Mouse (Mus musculus) heart, adult 18-20 months (tissue): ENCODE measurements at regions not wholly inside any gene's neighbourhood (a gene's known extent, or its start where the extent isn't known, plus 50 kb on each side); places are given as distances from the start of the nearest gene placed in this dataset.

ENCODE experiments used
- DNase-seq, 2 experiments: peaks; one replicate each; pipeline ENCODE4 v3.0.0; 2021 to 2022; ENCODE audit warnings: mixed read lengths in 1 of 2

- DNase-seq = no peak
Observed at GRCm38 (mm10) chr6:66012675-66013074, 60.3 kb downstream of the 4930544G11Rik start.

GRCm38 (mm10) chr6:66023531-66023930 lies 71.1 kb downstream of the 4930544G11Rik start:
- DNase-seq = no peak

GRCm38 (mm10) chr6:66036789-66037188 lies 84.4 kb downstream of the 4930544G11Rik start:
- no peak for DNase-seq

GRCm38 (mm10) chr6:66051852-66052251 lies 99.4 kb downstream of the 4930544G11Rik start:
- no peak for DNase-seq

- no peak for DNase-seq
Observed at GRCm38 (mm10) chr6:66052386-66052785, 100.0 kb downstream of the 4930544G11Rik start.

- DNase-seq = no peak
Observed at GRCm38 (mm10) chr6:66053197-66053596, 100.8 kb downstream of the 4930544G11Rik start.

GRCm38 (mm10) chr6:66068874-66069273 lies 116.5 kb downstream of the 4930544G11Rik start:
- no peak for DNase-seq

GRCm38 (mm10) chr6:66077445-66077844 lies 125.0 kb downstream of the 4930544G11Rik start:
- no peak for DNase-seq

- DNase-seq = no peak
Observed at GRCm38 (mm10) chr6:66078769-66079168, 126.4 kb downstream of the 4930544G11Rik start.

GRCm38 (mm10) chr6:66101555-66102071 lies 149.2 kb downstream of the 4930544G11Rik start:
- no peak for DNase-seq

GRCm38 (mm10) chr6:66114366-66114765 lies 162.0 kb downstream of the 4930544G11Rik start:
- no peak for DNase-seq

GRCm38 (mm10) chr6:66121479-66122183 lies 169.2 kb downstream of the 4930544G11Rik start:
- DNase-seq = no peak

GRCm38 (mm10) chr6:66124292-66124691 lies 171.9 kb downstream of the 4930544G11Rik start:
- DNase-seq = no peak

- DNase-seq = no peak
Observed at GRCm38 (mm10) chr6:66151786-66152185, 199.4 kb downstream of the 4930544G11Rik start.

- DNase-seq = no peak
Observed at GRCm38 (mm10) chr6:66154831-66155230, 202.4 kb downstream of the 4930544G11Rik start.

- DNase-seq = no peak
Observed at GRCm38 (mm10) chr6:66160805-66161204, 208.4 kb downstream of the 4930544G11Rik start.

- DNase-seq = no peak
Observed at GRCm38 (mm10) chr6:66168913-66169312, 216.5 kb downstream of the 4930544G11Rik start.

GRCm38 (mm10) chr6:66197990-66198389 lies 245.6 kb downstream of the 4930544G11Rik start:
- DNase-seq = no peak

GRCm38 (mm10) chr6:66200136-66200790 lies 247.9 kb downstream of the 4930544G11Rik start:
- no peak for DNase-seq

- no peak for DNase-seq
Observed at GRCm38 (mm10) chr6:66206197-66206925, 254.0 kb downstream of the 4930544G11Rik start.

- no peak for DNase-seq
Observed at GRCm38 (mm10) chr6:66217543-66217942, 265.1 kb downstream of the 4930544G11Rik start.

GRCm38 (mm10) chr6:66224164-66224903 lies 271.9 kb downstream of the 4930544G11Rik start:
- DNase-seq = no peak
